Mouse (Mus musculus) limb, embryonic 12.5 days (tissue): ENCODE results near the gene D5Ertd579e. TPM values are rescaled to one million over a fixed set of nuclear protein-coding genes. Genes with fewer than 3 reads are reported as not detected.

ENCODE experiments used
- ATAC-seq: fragments of 200-750 bp; cut with Nextera tagmentation; 2 replicates; pipeline ENCODE4 v1.8.0; 2017; ENCODE audit warnings: low read depth, moderate TSS enrichment; ENCODE audit not compliant: insufficient number of reproducible peaks, insufficient read depth, low FRiP score, low TSS enrichment
- H3K27ac ChIP-seq: fragments of 300-500 bp; sonication (generic); 2 replicates; pipeline ENCODE4 v1.5.1; 2016; ENCODE audit warnings: mild to moderate bottlenecking, moderate library complexity
- H3K27me3 ChIP-seq: fragments of 300-500 bp; sonication (generic); 2 replicates; pipeline ENCODE4 v1.6.1; 2016; ENCODE audit warnings: mild to moderate bottlenecking, moderate library complexity
- H3K36me3 ChIP-seq: fragments of 300-500 bp; sonication (generic); 2 replicates; pipeline ENCODE4 v1.6.1; 2016; ENCODE audit warnings: mild to moderate bottlenecking, moderate library complexity
- H3K4me1 ChIP-seq: fragments of 300-500 bp; sonication (generic); replicated peaks from 2 replicates; pipeline ENCODE4 v1.6.1; 2016
- H3K4me2 ChIP-seq: fragments of 300-500 bp; sonication (generic); 2 replicates; pipeline ENCODE4 v1.6.1; 2016; ENCODE audit warnings: mild to moderate bottlenecking, moderate library complexity
- H3K4me3 ChIP-seq: fragments of 300-500 bp; sonication (generic); replicated peaks from 2 replicates; pipeline ENCODE4 v1.5.1; 2016; ENCODE audit warnings: mild to moderate bottlenecking
- H3K9ac ChIP-seq: fragments of 300-500 bp; sonication (generic); replicated peaks from 2 replicates; pipeline ENCODE4 v1.6.1; 2016; ENCODE audit warnings: mild to moderate bottlenecking, moderate library complexity
- H3K9me3 ChIP-seq: fragments of 300-500 bp; sonication (generic); 2 replicates; pipeline ENCODE4 v1.6.1; 2016; ENCODE audit warnings: mild to moderate bottlenecking, moderate library complexity
- WGBS: fragments of 180-500 bp; shearing (Covaris S2); methylation state at CpG from one replicate; pipeline ENCODE4 v1.1.7; 2016; 5-methylcytosine and 5-hydroxymethylcytosine counted together
- polyA plus RNA-seq: library from polyadenylated mRNA; unstranded; fragments of >200 nt; fragmentation: Nextera tagmentation; extraction: Ambion mirVana; gene quantifications from 2 replicates; pipeline ENCODE4 v1.2.1, GENCODE M21; 2016

The D5Ertd579e gene
- polyA plus RNA-seq, 1 experiment from 2014 or later, result 28.6 TPM

DNA sequence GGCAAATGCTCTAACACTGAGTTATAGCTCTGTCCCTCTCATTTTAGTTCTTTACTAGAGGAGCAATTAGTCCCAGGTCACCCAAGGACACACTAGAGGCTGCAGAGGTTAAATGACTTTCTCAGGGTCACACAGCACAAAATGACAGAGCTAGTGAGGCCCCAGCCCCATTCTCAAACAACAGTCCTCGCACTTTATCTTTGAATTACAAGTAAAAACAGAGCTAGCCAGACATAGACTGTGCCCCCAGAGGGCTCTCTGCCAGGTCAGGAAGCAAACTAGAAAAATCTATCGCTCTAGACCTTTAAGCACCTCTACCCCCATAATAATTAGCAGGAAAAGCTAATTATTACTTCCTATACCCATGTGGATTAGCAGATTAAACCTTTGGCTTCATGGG lies 128.2 kb downstream of the D5Ertd579e start:
- Histone ChIP-seq H3K36me3 (peaks cover 13% of the 10 kb centered on the region), H3K4me3 (no peak overlapping the region), H3K27me3 (no peaks in the 10 kb centered on the region), H3K9me3 (no peaks in the 10 kb centered on the region), H3K4me2 (no peak overlapping the region), H3K4me1 (peaks cover 7% of the 10 kb centered on the region; the same call in 1 of the 2 replicates), H3K27ac (no peak overlapping the region), H3K9ac (no peak overlapping the region)
- 63% methylated on average over 2 of the region's 2 CpGs for WGBS
- no peak for ATAC-seq

DNA sequence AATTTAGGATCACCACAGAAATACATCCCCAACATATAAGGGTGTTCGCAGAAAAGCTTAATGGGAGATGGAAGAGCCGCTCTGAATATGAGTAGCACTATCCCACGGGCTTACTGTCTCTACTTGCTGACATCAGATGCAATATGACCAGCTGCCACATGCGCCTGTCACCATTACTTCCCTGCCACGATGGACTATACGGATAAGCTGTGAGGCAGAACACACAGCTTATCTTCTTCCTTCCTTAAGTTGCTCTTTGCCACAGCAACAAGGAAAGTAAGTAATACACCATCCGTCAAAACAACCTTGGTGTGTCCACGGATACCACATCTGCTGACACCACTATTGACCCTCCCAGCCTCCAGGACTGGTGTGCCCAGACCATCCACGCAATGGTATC lies 131.3 kb downstream of the D5Ertd579e start:
- H3K36me3 ChIP-seq, result no peaks in the 10 kb centered on the region
- no peak overlapping the region for H3K27ac ChIP-seq
- H3K9ac ChIP-seq, result no peak overlapping the region
- no peaks in the 10 kb centered on the region for H3K9me3 ChIP-seq
- H3K4me2 ChIP-seq, result no peak overlapping the region
- H3K4me3 ChIP-seq, result no peak overlapping the region
- no peak for ATAC-seq
- 88% methylated on average over 9 of the region's 9 CpGs for WGBS
- H3K4me1 ChIP-seq, result peaks cover 11% of the 10 kb centered on the region; the same call in 1 of the 2 replicates
- H3K27me3 ChIP-seq, result no peaks in the 10 kb centered on the region

DNA sequence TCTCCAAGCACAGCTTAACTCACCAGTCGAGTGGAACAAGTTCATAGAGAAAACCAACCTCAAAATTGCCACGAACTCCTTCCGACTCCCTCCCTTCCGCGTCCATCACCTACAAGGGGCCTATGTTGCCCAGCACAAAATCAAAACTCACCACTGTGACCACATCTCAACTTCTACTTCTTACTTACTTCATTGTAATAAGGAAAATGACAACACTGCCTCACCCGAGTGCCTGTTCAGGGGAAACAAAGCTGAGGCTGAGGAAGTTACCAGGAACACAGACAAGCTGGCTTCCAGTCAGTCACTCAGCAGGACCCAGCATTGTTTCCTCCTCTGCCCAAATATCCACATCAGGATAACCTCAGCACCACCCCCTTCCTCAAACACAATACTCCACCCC lies 132.1 kb downstream of the D5Ertd579e start:
- Histone ChIP-seq H3K27ac (no peak overlapping the region), H3K9ac (no peak overlapping the region), H3K4me3 (no peak overlapping the region), H3K36me3 (no peaks in the 10 kb centered on the region), H3K4me2 (no peak overlapping the region), H3K4me1 (peaks cover 11% of the 10 kb centered on the region; the same call in 1 of the 2 replicates), H3K9me3 (no peaks in the 10 kb centered on the region), H3K27me3 (no peaks in the 10 kb centered on the region)
- ATAC-seq, result no peak
- WGBS, result 92% methylated on average over 6 of the region's 6 CpGs

DNA sequence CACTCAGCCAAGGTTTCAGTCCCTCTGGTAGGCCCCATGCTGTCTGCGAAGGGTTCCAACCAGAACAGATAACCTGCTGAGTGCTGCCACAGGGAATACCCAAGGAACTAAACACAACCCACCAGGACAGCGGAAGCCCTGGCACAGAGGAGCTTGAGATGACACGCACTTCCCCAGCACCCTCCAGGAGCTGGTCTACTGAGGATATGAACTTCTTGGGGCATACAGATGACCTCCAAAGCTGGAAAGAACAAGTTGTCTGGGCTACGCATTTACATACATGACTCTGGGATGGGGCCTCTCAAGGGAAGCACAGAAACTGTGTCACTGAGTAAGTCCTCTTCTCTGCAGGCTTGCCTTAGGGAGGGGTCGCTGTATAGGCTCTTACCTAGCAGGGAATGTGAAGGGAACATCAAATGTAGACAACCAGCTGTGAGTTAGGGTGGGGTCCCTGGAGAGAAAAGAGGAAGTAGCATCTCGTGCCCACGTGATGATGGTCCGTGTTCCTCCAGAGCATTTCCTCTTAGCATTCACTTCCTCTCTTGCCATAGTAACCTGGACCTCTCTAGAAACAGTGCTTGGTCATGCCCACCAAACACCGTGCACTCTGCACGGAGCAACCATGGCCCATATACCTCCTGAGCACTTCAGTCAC lies 132.9 kb downstream of the D5Ertd579e start:
- ATAC-seq, result no peak

DNA sequence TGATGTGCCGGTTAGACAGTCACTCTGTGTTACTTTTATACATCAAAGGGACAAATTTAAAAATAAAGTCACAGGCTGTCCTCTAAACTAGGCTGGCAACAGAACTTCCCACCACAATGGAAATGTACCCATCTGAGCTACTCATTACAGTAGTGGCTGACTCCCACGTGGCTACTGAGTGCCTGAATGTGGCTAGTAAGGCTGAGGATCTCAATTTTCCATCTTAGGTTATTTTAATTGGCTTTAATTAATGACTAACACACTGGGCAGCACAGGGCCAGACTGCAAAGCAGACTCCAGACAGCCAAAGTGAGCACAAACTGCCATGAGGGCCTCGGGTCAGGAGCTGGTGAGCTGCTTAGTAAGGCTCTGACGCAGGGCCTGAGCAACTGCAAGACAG lies 134.3 kb downstream of the D5Ertd579e start:
- no peak for ATAC-seq
- H3K9me3 ChIP-seq, result no peaks in the 10 kb centered on the region
- H3K27me3 ChIP-seq, result no peaks in the 10 kb centered on the region
- peaks cover 7% of the 10 kb centered on the region for H3K4me1 ChIP-seq
- no peak overlapping the region for H3K4me2 ChIP-seq
- no peak overlapping the region for H3K4me3 ChIP-seq
- no peaks in the 10 kb centered on the region for H3K36me3 ChIP-seq
- no peak overlapping the region for H3K9ac ChIP-seq
- WGBS, result 84% methylated on average over 4 of the region's 4 CpGs
- no peak overlapping the region for H3K27ac ChIP-seq

More for the DNA sequence above, 132.9 kb downstream of the D5Ertd579e start:
- Histone ChIP-seq H3K4me1 (peaks cover 10% of the 10 kb centered on the region; the same call in 1 of the 2 replicates), H3K27ac (no peak overlapping the region), H3K9ac (no peak overlapping the region), H3K4me3 (no peak overlapping the region), H3K36me3 (no peaks in the 10 kb centered on the region), H3K4me2 (no peak overlapping the region), H3K27me3 (no peaks in the 10 kb centered on the region), H3K9me3 (no peaks in the 10 kb centered on the region)
- WGBS, result 91% methylated on average over 10 of the region's 10 CpGs

DNA sequence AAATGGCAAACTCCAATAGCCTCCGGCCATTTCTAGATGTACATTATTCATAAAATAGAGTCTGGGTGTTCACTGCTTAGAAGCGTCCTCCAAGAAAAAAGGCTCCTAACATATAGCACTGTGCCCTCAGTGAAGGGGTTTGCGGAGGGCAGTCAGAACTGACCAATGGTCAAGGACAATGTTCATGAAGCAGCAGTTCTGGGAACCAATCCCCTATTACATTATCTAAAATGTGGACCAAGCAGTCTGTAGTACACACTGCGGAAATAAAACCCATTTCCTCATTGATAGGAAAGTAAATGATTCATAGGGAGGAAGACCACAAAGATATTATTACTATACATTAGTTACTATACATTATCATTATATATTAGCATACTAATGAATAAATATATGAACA lies 135.3 kb downstream of the D5Ertd579e start:
- WGBS, result 95% methylated on average over 4 of the region's 4 CpGs
- no peak overlapping the region for H3K4me2 ChIP-seq
- no peak overlapping the region for H3K9ac ChIP-seq
- no peaks in the 10 kb centered on the region for H3K36me3 ChIP-seq
- H3K4me1 ChIP-seq, result peaks cover 7% of the 10 kb centered on the region
- no peak overlapping the region for H3K27ac ChIP-seq
- no peaks in the 10 kb centered on the region for H3K27me3 ChIP-seq
- H3K9me3 ChIP-seq, result no peaks in the 10 kb centered on the region
- no peak overlapping the region for H3K4me3 ChIP-seq
- ATAC-seq, result no peak

DNA sequence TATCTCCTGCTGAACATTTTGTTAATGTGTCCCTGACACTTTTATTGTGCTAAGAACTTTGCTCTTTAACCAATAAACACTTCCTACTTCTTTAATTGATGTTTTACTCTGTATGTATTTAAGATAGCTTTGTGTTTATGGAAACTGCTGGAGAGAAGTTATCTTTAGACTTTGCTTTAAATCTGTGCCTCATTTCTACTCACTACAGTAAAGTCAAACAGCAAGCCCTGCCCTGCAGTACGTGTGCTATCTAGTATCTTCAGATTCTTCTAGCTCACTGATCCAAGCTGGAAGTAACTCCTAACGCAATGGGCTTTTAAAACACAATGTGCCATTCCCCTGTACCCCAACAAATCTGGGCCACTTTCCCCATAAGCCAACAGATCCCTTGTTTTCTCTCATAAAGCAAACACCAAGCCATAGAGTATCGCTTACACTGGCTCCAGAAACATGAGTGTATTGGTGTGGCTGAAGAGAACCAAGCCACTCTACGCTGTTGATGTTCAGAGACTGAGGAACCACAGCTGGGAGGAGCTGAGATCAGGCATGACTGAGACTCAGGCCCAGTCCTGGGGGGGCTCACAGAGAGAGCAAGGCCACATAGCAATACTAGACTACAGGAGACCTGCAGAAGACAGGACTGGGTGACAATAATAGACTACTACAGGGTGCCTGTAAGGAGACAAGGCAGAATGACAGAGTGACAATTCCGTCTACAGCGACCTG lies 136.2 kb downstream of the D5Ertd579e start:
- no peak for ATAC-seq

DNA sequence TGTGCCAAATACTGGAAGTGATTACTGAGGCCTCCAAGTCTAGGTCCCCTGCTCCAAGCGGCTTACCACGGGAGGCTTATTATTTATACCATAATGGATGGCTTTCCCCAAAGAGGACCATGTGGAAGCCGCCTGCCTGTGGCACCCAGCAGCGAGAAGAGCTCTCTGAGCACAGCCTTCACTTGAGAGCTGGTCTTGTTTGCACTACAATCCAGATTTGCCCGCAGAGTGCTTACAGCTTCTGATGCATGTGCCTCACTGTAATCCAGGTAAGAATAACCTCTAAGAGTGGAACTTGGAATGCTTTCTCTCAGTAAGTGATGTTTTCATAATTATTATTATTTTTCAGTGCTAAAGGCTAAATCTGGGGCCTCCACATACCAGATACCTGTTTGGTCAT lies 136.7 kb downstream of the D5Ertd579e start:
- H3K9me3 ChIP-seq, result no peaks in the 10 kb centered on the region
- no peaks in the 10 kb centered on the region for H3K36me3 ChIP-seq
- H3K27me3 ChIP-seq, result no peaks in the 10 kb centered on the region
- no peak overlapping the region for H3K4me2 ChIP-seq
- H3K4me1 ChIP-seq, result peaks cover 17% of the 10 kb centered on the region
- 81% methylated on average over 5 of the region's 5 CpGs for WGBS
- H3K9ac ChIP-seq, result no peak overlapping the region
- ATAC-seq, result no peak
- H3K27ac ChIP-seq, result no peak overlapping the region
- H3K4me3 ChIP-seq, result no peak overlapping the region

More for the DNA sequence above, 136.2 kb downstream of the D5Ertd579e start:
- Histone ChIP-seq H3K9me3 (no peaks in the 10 kb centered on the region), H3K27me3 (no peaks in the 10 kb centered on the region), H3K9ac (no peak overlapping the region), H3K4me3 (no peak overlapping the region), H3K4me1 (peaks cover 12% of the 10 kb centered on the region), H3K27ac (no peak overlapping the region), H3K4me2 (no peak overlapping the region), H3K36me3 (no peaks in the 10 kb centered on the region)
- WGBS, result 86% methylated on average over 6 of the region's 6 CpGs

DNA sequence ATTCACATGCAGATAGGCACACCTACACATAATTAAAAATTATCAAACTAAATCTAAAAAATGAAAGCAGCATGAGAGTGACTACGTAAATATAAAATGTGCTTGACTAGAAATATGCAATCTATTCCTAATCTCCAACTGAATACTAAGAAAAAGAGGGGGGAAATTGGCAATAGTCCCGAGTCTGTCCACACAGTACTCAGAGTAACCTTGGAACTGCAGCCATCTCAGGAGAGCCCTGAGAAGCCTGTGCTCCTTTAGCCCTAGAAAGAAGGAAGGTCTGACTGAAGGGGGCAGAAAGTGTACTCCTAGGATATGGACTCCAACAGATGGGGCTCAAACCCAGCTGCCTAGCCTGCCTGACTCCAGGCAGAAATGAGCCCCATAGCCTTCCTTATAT lies 137.3 kb downstream of the D5Ertd579e start:
- Histone ChIP-seq H3K36me3 (no peaks in the 10 kb centered on the region), H3K4me2 (no peak overlapping the region), H3K9ac (no peak overlapping the region), H3K27me3 (no peaks in the 10 kb centered on the region), H3K9me3 (no peaks in the 10 kb centered on the region), H3K27ac (no peak overlapping the region), H3K4me1 (peaks cover 21% of the 10 kb centered on the region), H3K4me3 (no peak overlapping the region)
- 95% methylated on average over 2 of the region's 2 CpGs for WGBS
- ATAC-seq, result no peak

DNA sequence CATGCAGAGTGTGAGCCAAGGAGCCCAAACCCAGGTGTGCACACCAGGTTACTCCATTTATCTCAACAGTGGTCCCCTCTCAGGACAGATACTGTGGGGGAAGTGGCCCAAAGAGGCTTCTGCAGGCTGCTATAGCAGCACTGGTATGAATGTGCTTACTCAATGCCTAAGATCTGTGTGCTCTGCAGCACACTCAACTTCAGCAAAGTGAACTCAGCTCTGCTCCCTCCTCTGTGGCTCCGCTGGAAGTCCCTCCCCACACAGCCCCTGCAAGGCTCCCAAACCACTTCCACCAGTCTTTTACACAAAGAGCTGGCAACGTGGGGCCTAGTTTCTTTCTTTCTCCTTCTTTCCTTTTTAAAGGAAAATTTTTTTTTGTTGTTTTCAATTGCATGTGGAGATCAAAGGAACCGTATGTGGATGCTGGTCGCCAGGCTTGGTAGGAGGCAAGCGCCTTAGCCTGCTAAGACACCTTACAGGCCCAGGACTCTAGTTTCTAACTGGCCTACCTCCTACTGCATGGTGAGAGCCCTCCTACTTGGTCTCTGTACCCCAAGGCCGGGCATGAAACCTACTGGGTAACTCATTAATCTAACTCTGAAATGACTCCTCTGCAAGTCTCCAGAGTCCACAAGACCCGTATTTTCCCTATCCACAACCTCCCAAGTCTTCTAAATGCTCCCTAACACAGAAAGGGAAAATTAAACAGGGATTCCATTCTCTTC lies 138.1 kb downstream of the D5Ertd579e start:
- Histone ChIP-seq H3K9me3 (no peaks in the 10 kb centered on the region), H3K4me1 (peaks cover 21% of the 10 kb centered on the region)
- 43% methylated on average over 7 of the region's 7 CpGs for WGBS

DNA sequence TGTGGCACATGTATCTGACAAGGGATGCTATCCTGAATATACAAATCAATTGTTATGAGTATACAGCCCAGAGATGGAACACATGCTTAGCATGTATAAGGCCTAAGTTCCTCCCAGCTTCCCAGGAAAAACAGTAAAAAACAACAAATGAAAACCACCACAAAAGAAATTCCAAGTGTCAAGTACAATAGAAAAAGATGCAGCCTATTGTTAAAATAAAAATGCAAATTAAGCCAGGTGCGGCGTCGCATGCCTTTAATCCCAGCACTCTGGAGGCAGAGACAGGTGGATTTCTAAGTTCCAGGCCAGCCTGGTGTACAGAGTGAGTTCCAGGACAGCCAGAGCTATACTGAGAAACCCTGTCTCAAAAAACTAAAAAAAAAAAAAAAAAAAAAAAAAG lies 138.9 kb downstream of the D5Ertd579e start:
- WGBS, result 82% methylated on average over 3 of the region's 3 CpGs
- no peak for ATAC-seq
- Histone ChIP-seq H3K9me3 (no peaks in the 10 kb centered on the region), H3K27ac (no peak overlapping the region), H3K9ac (no peak overlapping the region), H3K4me1 (peaks cover 21% of the 10 kb centered on the region), H3K36me3 (no peaks in the 10 kb centered on the region), H3K4me2 (no peak overlapping the region), H3K27me3 (no peaks in the 10 kb centered on the region), H3K4me3 (no peak overlapping the region)

More for the DNA sequence above, 138.1 kb downstream of the D5Ertd579e start:
- Histone ChIP-seq H3K27ac (no peak overlapping the region), H3K4me3 (no peak overlapping the region), H3K27me3 (no peaks in the 10 kb centered on the region), H3K4me2 (no peak overlapping the region), H3K36me3 (no peaks in the 10 kb centered on the region), H3K9ac (no peak overlapping the region)
- no peak for ATAC-seq
